Mouse (Mus musculus) limb, embryonic 14.5 days (tissue): ENCODE data around the gene Irgm1. TPM values are rescaled to one million over a fixed set of nuclear protein-coding genes. Genes with fewer than 3 reads are reported as not detected.

Source experiments
- ATAC-seq: fragments of 200-750 bp; cut with Nextera tagmentation; 2 replicates; pipeline ENCODE4 v1.8.0; 2017; ENCODE audit warnings: low read depth, moderate number of reproducible peaks, moderate TSS enrichment; ENCODE audit not compliant: low FRiP score
- DNase-seq: peaks from one replicate; pipeline ENCODE4 v3.0.0-alpha.2; 2015; ENCODE audit warnings: low spot score
- H3K27ac ChIP-seq: fragments of 300-500 bp; sonication (generic); replicated peaks from 2 replicates; pipeline ENCODE4 v1.5.1; 2014; ENCODE audit warnings: low read depth, mild to moderate bottlenecking, low read length, moderate library complexity, mixed read lengths
- H3K27me3 ChIP-seq: fragments of 300-500 bp; sonication (generic); 2 replicates; pipeline ENCODE4 v1.6.1; 2014; ENCODE audit warnings: low read length, mixed read lengths; ENCODE audit not compliant: control insufficient read depth, insufficient read depth
- H3K36me3 ChIP-seq: fragments of 300-500 bp; sonication (generic); 2 replicates; pipeline ENCODE4 v1.6.1; 2014; ENCODE audit warnings: mild to moderate bottlenecking, low read length, moderate library complexity, mixed read lengths; ENCODE audit not compliant: control insufficient read depth, insufficient read depth
- H3K4me1 ChIP-seq: fragments of 300-500 bp; sonication (generic); 2 replicates; pipeline ENCODE4 v1.6.1; 2014; ENCODE audit warnings: antibody characterized with exemption, low read length, mixed read lengths; ENCODE audit not compliant: control insufficient read depth, insufficient read depth
- H3K4me2 ChIP-seq: fragments of 300-500 bp; sonication (generic); replicated peaks from 2 replicates; pipeline ENCODE4 v1.6.1; 2014; ENCODE audit warnings: low read depth, mild to moderate bottlenecking, low read length, moderate library complexity; ENCODE audit not compliant: severe bottlenecking
- H3K4me3 ChIP-seq: fragments of 300-500 bp; sonication (generic); replicated peaks from 2 replicates; pipeline ENCODE4 v1.5.1; 2014; ENCODE audit warnings: low read length
- H3K9ac ChIP-seq: fragments of 300-500 bp; sonication (generic); 2 replicates; pipeline ENCODE4 v1.6.1; 2014; ENCODE audit warnings: mild to moderate bottlenecking, low read depth, low read length, moderate library complexity; ENCODE audit not compliant: severe bottlenecking
- H3K9me3 ChIP-seq: fragments of 300-500 bp; sonication (generic); 2 replicates; pipeline ENCODE4 v1.6.1; 2016; ENCODE audit warnings: low read length; ENCODE audit not compliant: control insufficient read depth
- POLR2A ChIP-seq: fragments of 200-500 bp; IDR thresholded peaks from 2 replicates; pipeline ENCODE4 v1.8.0; 2012; ENCODE audit warnings: inconsistent platforms, mild to moderate bottlenecking, moderate library complexity, borderline replicate concordance; ENCODE audit not compliant: insufficient read depth, insufficient read length; ENCODE audit errors: extremely low read depth
- WGBS: fragments of 180-500 bp; shearing (Covaris S2); extraction: QIAGEN DNeasy Blood & Tissue Kit; methylation state at CpG from one replicate; pipeline ENCODE4 v1.1.7; 2014; 5-methylcytosine and 5-hydroxymethylcytosine counted together
- polyA plus RNA-seq, 2 experiments: library from polyadenylated mRNA; depleted of rRNA in 1 of 2; stranded (reverse) in 1 of 2; unstranded in 1 of 2; fragments of >200 nt; fragmentation: Nextera tagmentation in 1 of 2; extraction: Ambion mirVana in 1 of 2; gene quantifications; 2 replicates each; pipeline versions ENCODE4 v1.2.1 to v1.2.3; 2012 to 2014

Gene Irgm1
- polyA plus RNA-seq, 2 experiments, result 4.1 to 5.5 TPM

DNA sequence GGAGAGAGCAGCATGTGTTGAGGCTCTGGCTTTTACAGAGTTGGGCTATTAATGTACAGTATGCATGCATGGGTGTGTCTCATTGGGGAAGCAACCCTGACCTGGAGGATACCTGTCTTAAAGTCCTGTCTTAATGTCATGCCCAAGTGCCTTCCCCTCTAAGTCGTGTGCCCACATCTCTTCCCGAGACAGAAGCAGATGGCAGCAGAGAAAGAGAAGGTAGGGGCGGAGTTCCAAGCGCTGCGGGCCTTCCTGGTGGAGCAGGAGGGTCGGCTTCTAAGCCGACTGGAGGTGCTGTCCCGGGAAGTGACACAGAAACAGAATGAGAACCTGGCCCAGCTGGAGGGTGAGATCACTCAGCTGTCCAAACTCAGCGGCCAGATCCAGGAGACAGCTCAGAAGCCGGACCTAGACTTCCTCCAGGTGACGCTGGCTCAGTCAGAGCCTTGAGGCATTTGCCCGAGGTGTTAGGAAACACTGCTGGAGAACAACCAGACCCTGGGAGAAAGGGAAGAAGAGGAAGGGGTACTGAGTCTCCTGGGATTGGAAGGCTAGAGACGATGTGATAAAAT lies 26.2 kb downstream of the Irgm1 start:
- Histone ChIP-seq H3K9ac (no peak overlapping the region), H3K4me1 (no peaks in the 10 kb centered on the region), H3K4me3 (no peak overlapping the region), H3K9me3 (no peaks in the 10 kb centered on the region), H3K36me3 (no peaks in the 10 kb centered on the region), H3K27me3 (no peaks in the 10 kb centered on the region; the same call in 1 of the 2 replicates), H3K4me2 (no peak overlapping the region), H3K27ac (no peak overlapping the region)
- DNase-seq, result no peak
- ATAC-seq, result no peak
- WGBS, result 21% methylated on average over 13 of the region's 13 CpGs
- no peak for TF ChIP-seq POLR2A

DNA sequence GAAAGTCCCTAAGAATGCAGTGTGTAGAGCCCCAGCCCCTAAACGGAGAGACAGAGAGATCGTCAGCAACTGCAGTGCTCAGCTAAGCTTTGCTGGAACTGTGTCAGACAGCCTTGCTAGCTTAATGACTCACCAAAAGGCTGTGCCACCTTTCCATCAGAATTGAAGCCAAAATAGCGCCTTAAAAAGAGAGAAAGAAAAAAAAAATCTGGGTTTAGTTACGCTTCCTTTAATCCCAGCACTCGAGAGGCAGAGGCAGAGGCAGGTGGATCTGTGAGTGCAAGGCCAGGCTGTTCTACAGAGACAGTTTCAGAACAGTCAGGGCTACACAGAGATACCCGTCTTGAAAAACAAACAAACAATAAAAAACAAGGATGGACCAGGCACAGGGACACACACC lies 27.2 kb downstream of the Irgm1 start:
- no peak for ATAC-seq
- no peaks in the 10 kb centered on the region for H3K4me1 ChIP-seq
- TF ChIP-seq POLR2A, result no peak
- no peak overlapping the region for H3K9ac ChIP-seq
- H3K36me3 ChIP-seq, result no peaks in the 10 kb centered on the region
- DNase-seq, result no peak
- H3K27ac ChIP-seq, result no peak overlapping the region
- 53% methylated on average over 6 of the region's 6 CpGs for WGBS
- H3K4me2 ChIP-seq, result no peak overlapping the region
- no peak overlapping the region for H3K4me3 ChIP-seq
- no peaks in the 10 kb centered on the region for H3K9me3 ChIP-seq
- H3K27me3 ChIP-seq, result no peaks in the 10 kb centered on the region

DNA sequence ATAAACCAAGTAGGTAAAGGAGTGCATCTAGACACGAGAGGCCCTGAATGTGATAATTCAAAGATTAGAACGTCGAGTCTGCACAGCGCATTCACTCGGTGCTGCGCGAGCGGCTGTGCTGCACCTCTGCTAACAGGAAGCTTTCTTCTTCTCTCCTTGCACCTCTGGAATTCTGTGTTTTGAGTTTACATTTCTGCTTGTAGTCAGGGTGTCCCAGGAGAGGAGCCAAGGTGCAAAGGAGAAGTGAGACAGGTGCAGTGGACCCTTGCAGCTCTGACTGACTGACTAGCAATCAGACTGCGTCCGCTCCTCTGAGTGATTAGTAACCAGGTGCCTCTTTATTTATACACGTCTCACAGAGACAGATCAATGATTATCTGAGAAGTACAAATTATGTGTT lies 28.3 kb downstream of the Irgm1 start:
- H3K4me2 ChIP-seq, result no peak overlapping the region
- H3K4me1 ChIP-seq, result no peaks in the 10 kb centered on the region
- ATAC-seq, result no peak
- 84% methylated on average over 11 of the region's 11 CpGs for WGBS
- H3K4me3 ChIP-seq, result no peak overlapping the region
- H3K27ac ChIP-seq, result no peak overlapping the region
- no peak overlapping the region for H3K9ac ChIP-seq
- H3K27me3 ChIP-seq, result no peaks in the 10 kb centered on the region
- no peak for TF ChIP-seq POLR2A
- H3K9me3 ChIP-seq, result no peaks in the 10 kb centered on the region
- no peak for DNase-seq
- H3K36me3 ChIP-seq, result no peaks in the 10 kb centered on the region

DNA sequence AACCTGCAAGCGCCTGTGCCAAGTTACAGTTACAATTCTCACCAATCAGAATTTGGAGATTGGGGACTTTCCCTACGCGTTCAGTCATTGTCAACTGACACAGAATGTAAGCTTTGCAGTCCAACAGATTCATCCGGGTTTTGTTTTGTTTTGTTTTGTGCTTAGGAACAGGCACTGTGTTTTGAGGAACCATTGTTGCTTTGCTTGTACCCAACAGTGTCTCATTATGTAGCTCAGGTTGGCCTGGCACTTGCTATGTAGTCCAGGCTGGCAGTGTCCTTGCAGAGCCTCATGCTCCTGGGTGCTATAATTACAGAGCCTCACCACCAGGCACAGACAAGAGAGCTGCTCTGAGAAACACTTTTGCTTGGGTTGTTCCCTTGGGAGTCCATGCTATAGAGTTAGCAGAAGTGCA lies 29.1 kb downstream of the Irgm1 start:
- WGBS, result 83% methylated on average over 4 of the region's 4 CpGs

DNA sequence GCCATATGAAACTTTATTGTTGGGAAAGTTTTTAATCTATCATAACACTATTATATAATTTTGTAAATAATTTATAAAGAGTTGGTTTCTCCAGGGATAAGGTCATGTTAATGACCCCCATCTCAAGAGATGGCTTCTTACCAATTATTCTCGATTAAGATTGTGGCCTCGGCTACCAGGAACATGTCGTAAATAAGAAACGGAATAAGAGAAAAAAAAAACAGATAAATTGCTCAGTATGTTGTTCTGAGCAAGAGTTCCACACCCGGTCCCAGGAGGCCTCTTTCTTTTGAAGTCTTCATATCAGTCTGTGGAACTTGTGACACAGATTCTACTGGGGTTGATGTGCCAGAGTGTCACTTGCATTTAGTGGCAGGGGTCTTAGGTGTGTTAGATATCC lies 30.3 kb downstream of the Irgm1 start:
- no peak for TF ChIP-seq POLR2A
- no peak for DNase-seq
- Histone ChIP-seq H3K4me1 (0 out of 2 replicates have a peak, but pooled peaks cover 3% of the 10 kb centered on the region), H3K27me3 (peaks cover 4% of the 10 kb centered on the region; the same call in 1 of the 2 replicates), H3K4me3 (no peak overlapping the region), H3K36me3 (no peaks in the 10 kb centered on the region), H3K4me2 (no peak overlapping the region), H3K9ac (no peak overlapping the region), H3K9me3 (no peaks in the 10 kb centered on the region), H3K27ac (no peak overlapping the region)
- no peak for ATAC-seq
- WGBS, result 73% methylated on average over 5 of the region's 5 CpGs

More for the DNA sequence above, 29.1 kb downstream of the Irgm1 start:
- H3K4me1 ChIP-seq, result no peaks in the 10 kb centered on the region
- H3K27ac ChIP-seq, result no peak overlapping the region
- DNase-seq, result no peak
- no peak overlapping the region for H3K4me3 ChIP-seq
- no peaks in the 10 kb centered on the region for H3K9me3 ChIP-seq
- H3K27me3 ChIP-seq, result no peaks in the 10 kb centered on the region; the same call in 1 of the 2 replicates
- no peak overlapping the region for H3K9ac ChIP-seq
- no peak for TF ChIP-seq POLR2A
- no peak overlapping the region for H3K4me2 ChIP-seq
- no peaks in the 10 kb centered on the region for H3K36me3 ChIP-seq
- ATAC-seq, result no peak
